Comparison of ENCODE assay signal across 9 mouse cellular contexts in the genomic region with DNA sequence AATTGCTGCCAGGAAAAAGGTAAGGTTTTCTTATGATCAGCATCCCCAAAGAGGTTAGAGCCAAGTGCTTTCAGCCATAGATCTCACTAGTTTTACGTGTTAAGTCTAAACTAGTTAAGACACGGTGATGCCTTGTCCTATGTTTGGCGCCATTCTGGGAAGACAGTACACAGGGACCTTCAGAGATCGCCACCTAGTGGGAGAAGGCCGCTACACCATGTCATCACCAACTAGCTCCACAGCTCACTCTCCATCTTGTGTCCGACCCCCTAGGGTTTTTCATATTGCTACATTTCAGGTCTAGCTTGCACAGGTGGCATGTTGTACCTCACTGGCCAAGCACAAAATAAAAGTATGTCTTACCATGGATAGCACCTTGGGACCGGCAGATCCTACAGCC. TPM values are rescaled to one million over a fixed set of nuclear protein-coding genes. Genes with fewer than 3 reads are reported as not detected.
DNase-seq lines count a peak whose midpoint lies in the region; ATAC-seq and TF ChIP-seq lines count a peak whose summit lies in the region.
"Had no signal": no experiment of that assay in that cellular context is flagged by ENCODE, and none has a peak within 500 bp of the region (broad histone marks: within the 10 kb centered on the region; RNA-seq: fewer than 3 reads in every experiment).

No protein-coding gene starts in this region.

- peak; percentile 21 to 33 for DNase-seq in adrenal gland, postnatal 4 days (ENCODE audit: low spot score in 2 of 2)
- DNase-seq in kidney, postnatal 4 days: peak; percentile 87 to 88
- peak; percentile 91 for DNase-seq in lung, embryonic 14.5 days
- peak; percentile 68 for DNase-seq in ovary, postnatal 36 days (ENCODE audit: low spot score)
- peak; percentile 85 for DNase-seq in thymus, postnatal 14 days

- no peak overlapping the region for H3K27ac ChIP-seq in ES-Bruce4 (ENCODE audit: insufficient read depth, low read length)
- H3K27ac ChIP-seq in embryonic facial prominence, embryonic 12.5 days: no peak overlapping the region
- no peak overlapping the region for H3K27ac ChIP-seq in heart, embryonic 15.5 days
- H3K27ac ChIP-seq in lung, embryonic 14.5 days (ENCODE audit: low read depth): no peak overlapping the region
- H3K27ac ChIP-seq: limb, embryonic 15.5 days had no signal

- no peaks in the 10 kb centered on the region for H3K27me3 ChIP-seq in ES-Bruce4 (ENCODE audit: control insufficient read depth, insufficient read depth, low read length, poor library complexity, severe bottlenecking)
- H3K27me3 ChIP-seq in embryonic facial prominence, embryonic 12.5 days: no peaks in the 10 kb centered on the region
- no peaks in the 10 kb centered on the region for H3K27me3 ChIP-seq in heart, embryonic 15.5 days
- no peaks in the 10 kb centered on the region for H3K27me3 ChIP-seq in lung, embryonic 14.5 days (ENCODE audit: insufficient read depth, low read length)
- H3K27me3 ChIP-seq: limb, embryonic 15.5 days had no signal

- H3K4me1 ChIP-seq in ES-Bruce4 (ENCODE audit: control insufficient read depth, insufficient read depth, low read length): no peaks in the 10 kb centered on the region
- no peaks in the 10 kb centered on the region for H3K4me1 ChIP-seq in embryonic facial prominence, embryonic 12.5 days
- H3K4me1 ChIP-seq in heart, embryonic 15.5 days (replicated peaks): no peaks in the 10 kb centered on the region
- H3K4me1 ChIP-seq in lung, embryonic 14.5 days (ENCODE audit: insufficient read depth): no peaks in the 10 kb centered on the region

- H3K4me2 ChIP-seq in embryonic facial prominence, embryonic 12.5 days (replicated peaks): no peak overlapping the region
- H3K4me2 ChIP-seq in heart, embryonic 15.5 days: no peak overlapping the region
- H3K4me2 ChIP-seq in lung, embryonic 14.5 days: no peak overlapping the region
- H3K4me2 ChIP-seq: limb, embryonic 15.5 days had no signal

- TF ChIP-seq CTCF in ES-Bruce4 (IDR thresholded peaks at IDR 0.05; ENCODE audit: low read depth, low read length): peak; percentile 94
- TF ChIP-seq CTCF in lung, embryonic 14.5 days (IDR thresholded peaks at IDR 0.05; ENCODE audit: low read depth): peak; percentile 93

- WGBS in embryonic facial prominence, embryonic 12.5 days: 15% methylated on average over 7 of the region's 7 CpGs
- WGBS in heart, embryonic 15.5 days: 11% methylated on average over 7 of the region's 7 CpGs
- 12% methylated on average over 7 of the region's 7 CpGs for WGBS in lung, embryonic 14.5 days

- no peak for TF ChIP-seq POLR2A in ES-Bruce4 (IDR thresholded peaks at IDR 0.05; ENCODE audit: insufficient read depth, low read length)

- H3K9ac ChIP-seq in ES-Bruce4 (ENCODE audit: low read depth, poor library complexity, severe bottlenecking): no peak overlapping the region
- H3K9ac ChIP-seq in embryonic facial prominence, embryonic 12.5 days: no peak overlapping the region
- H3K9ac ChIP-seq in heart, embryonic 15.5 days: no peak overlapping the region
- H3K9ac ChIP-seq in lung, embryonic 14.5 days: no peak overlapping the region
- H3K9ac ChIP-seq: limb, embryonic 15.5 days had no signal

- H3K4me3 ChIP-seq in ES-Bruce4 (ENCODE audit: low read depth, low read length): no peak overlapping the region
- no peak overlapping the region for H3K4me3 ChIP-seq in embryonic facial prominence, embryonic 12.5 days
- no peak overlapping the region for H3K4me3 ChIP-seq in heart, embryonic 15.5 days
- no peak overlapping the region for H3K4me3 ChIP-seq in lung, embryonic 14.5 days (ENCODE audit: low read depth, low read length)
- H3K4me3 ChIP-seq: limb, embryonic 15.5 days had no signal

- ATAC-seq in embryonic facial prominence, embryonic 12.5 days (ENCODE audit: insufficient number of reproducible peaks, insufficient read depth, low FRiP score, low TSS enrichment): 0 out of 2 replicates have a peak, but pooled peaks have one; percentile 35
- peak; percentile 35; the same call in 1 of the 2 replicates for ATAC-seq in heart, embryonic 15.5 days (replicated peaks; ENCODE audit: insufficient number of reproducible peaks, insufficient read depth, low FRiP score, low read depth)
- ATAC-seq in lung, embryonic 14.5 days (ENCODE audit: insufficient read depth): peak; percentile 86

- no peaks in the 10 kb centered on the region for H3K9me3 ChIP-seq in ES-Bruce4 (replicated peaks; ENCODE audit: control insufficient read depth, insufficient read depth, low read length, poor library complexity, severe bottlenecking)
- no peaks in the 10 kb centered on the region for H3K9me3 ChIP-seq in embryonic facial prominence, embryonic 12.5 days
- no peaks in the 10 kb centered on the region for H3K9me3 ChIP-seq in heart, embryonic 15.5 days (replicated peaks)
- H3K9me3 ChIP-seq in lung, embryonic 14.5 days (ENCODE audit: low read depth, low read length): no peaks in the 10 kb centered on the region
- H3K9me3 ChIP-seq: limb, embryonic 15.5 days had no signal

- H3K36me3 ChIP-seq in ES-Bruce4 (ENCODE audit: control insufficient read depth, insufficient read depth, low read length, poor library complexity, severe bottlenecking): no peaks in the 10 kb centered on the region
- no peaks in the 10 kb centered on the region for H3K36me3 ChIP-seq in embryonic facial prominence, embryonic 12.5 days
- no peaks in the 10 kb centered on the region for H3K36me3 ChIP-seq in heart, embryonic 15.5 days
- no peaks in the 10 kb centered on the region for H3K36me3 ChIP-seq in lung, embryonic 14.5 days (ENCODE audit: insufficient read depth)
- H3K36me3 ChIP-seq: limb, embryonic 15.5 days had no signal

- peak; percentile 36; the same call in 1 of the 2 replicates for TF ChIP-seq EP300 in ES-Bruce4 (IDR thresholded peaks at IDR 0.05; ENCODE audit: insufficient read depth, low read depth, low read length)

RNA-seq across cellular contexts. Expression of a gene that starts 8.6 kb away (rescaled TPM):
- 0.24 and 0.60 TPM in 2 replicates for polyA plus RNA-seq in ES-Bruce4 (2011; ENCODE audit: insufficient read depth, insufficient read length, low read depth, missing spikeins)
- total RNA-seq in adrenal gland, postnatal 4 days (2021): not detected
- polyA plus RNA-seq in embryonic facial prominence, embryonic 12.5 days (2016; fragmentation: Nextera tagmentation; extraction: Ambion mirVana): 0.46 and 0.68 TPM in 2 replicates
- polyA plus RNA-seq in heart, embryonic 15.5 days (2015; fragmentation: Nextera tagmentation; extraction: Ambion mirVana): 0.10 and 0.14 TPM in 2 replicates
- 0.35 and 0.76 TPM in 2 replicates for polyA plus RNA-seq in lung, embryonic 14.5 days (2014; fragmentation: Nextera tagmentation; extraction: Ambion mirVana)

RNA-seq across cellular contexts. Expression of a gene that starts 9.2 kb away (rescaled TPM):
- 0.37 TPM in 1 of 2 replicates, not detected in the other for polyA plus RNA-seq in ES-Bruce4 (2011; ENCODE audit: insufficient read depth, insufficient read length, low read depth, missing spikeins)
- total RNA-seq in adrenal gland, postnatal 4 days (2021): 1 to 10 TPM in 1 of 2 experiments, under 1 TPM in 1; 0.36 to 4.0 TPM
- polyA plus RNA-seq in embryonic facial prominence, embryonic 12.5 days (2016; fragmentation: Nextera tagmentation; extraction: Ambion mirVana): 0.11 and 0.42 TPM in 2 replicates
- 0.18 and 0.28 TPM in 2 replicates for polyA plus RNA-seq in heart, embryonic 15.5 days (2015; fragmentation: Nextera tagmentation; extraction: Ambion mirVana)
- polyA plus RNA-seq in lung, embryonic 14.5 days (2014; fragmentation: Nextera tagmentation; extraction: Ambion mirVana): 0.32 and 0.41 TPM in 2 replicates

RNA-seq across cellular contexts. Expression of a gene that starts 40.5 kb away (rescaled TPM):
- polyA plus RNA-seq in ES-Bruce4 (2011; ENCODE audit: insufficient read depth, insufficient read length, low read depth, missing spikeins): 67.6 and 73.2 TPM in 2 replicates
- 10 to 100 TPM; 22.7 to 23.7 TPM for total RNA-seq in adrenal gland, postnatal 4 days (2021)
- polyA plus RNA-seq in embryonic facial prominence, embryonic 12.5 days (2016; fragmentation: Nextera tagmentation; extraction: Ambion mirVana): 144 and 147 TPM in 2 replicates
- polyA plus RNA-seq in heart, embryonic 15.5 days (2015; fragmentation: Nextera tagmentation; extraction: Ambion mirVana): 60.5 and 69.9 TPM in 2 replicates
- 148 and 155 TPM in 2 replicates for polyA plus RNA-seq in lung, embryonic 14.5 days (2014; fragmentation: Nextera tagmentation; extraction: Ambion mirVana)

Comparison
In these comparisons a context has a peak if more than half of its experiments do, and no peak if none do; other contexts are left out.
1. DNase-seq: peak in every context shown above with its lines; median percentile 91 in lung, embryonic 14.5 days; 88 in kidney, postnatal 4 days; 85 in thymus, postnatal 14 days; 68 in ovary, postnatal 36 days; 27 in adrenal gland, postnatal 4 days.
2. ATAC-seq: peak in every context shown above with its lines; median percentile 86 in lung, embryonic 14.5 days; 35 in embryonic facial prominence, embryonic 12.5 days; 35 in heart, embryonic 15.5 days.